Mouse (Mus musculus): ENCODE measurements around the gene Zfp398.

Zfp398 gene

DNA sequence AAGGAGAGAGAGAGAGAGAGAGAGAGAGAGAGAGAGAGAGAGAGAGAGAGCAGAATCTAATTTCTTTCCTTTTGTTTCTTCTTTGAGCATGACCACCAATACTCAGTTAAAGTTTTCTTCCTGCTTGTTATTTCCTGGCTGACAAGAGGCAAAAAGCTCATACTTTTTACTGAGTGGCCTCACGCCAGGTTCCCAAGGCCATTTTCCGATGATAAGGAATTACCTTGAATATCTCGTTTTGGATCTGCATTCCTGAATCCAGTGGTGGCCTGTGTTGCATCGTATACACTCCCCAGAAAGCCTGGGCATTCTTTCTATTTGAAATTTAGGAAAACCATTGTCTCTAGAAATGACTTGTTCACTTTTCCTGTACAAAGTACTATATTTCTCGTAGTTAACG lies 64.0 kb downstream of the Zfp398 start:
- DNase-seq (ENCODE audit: low read depth, low spot score): no peak

- DNase-seq (ENCODE audit: low read depth, low spot score): no peak
These were observed 68.1 kb downstream of the Zfp398 start for GRCm38 (mm10) chr6:47903587-47903986.

DNA sequence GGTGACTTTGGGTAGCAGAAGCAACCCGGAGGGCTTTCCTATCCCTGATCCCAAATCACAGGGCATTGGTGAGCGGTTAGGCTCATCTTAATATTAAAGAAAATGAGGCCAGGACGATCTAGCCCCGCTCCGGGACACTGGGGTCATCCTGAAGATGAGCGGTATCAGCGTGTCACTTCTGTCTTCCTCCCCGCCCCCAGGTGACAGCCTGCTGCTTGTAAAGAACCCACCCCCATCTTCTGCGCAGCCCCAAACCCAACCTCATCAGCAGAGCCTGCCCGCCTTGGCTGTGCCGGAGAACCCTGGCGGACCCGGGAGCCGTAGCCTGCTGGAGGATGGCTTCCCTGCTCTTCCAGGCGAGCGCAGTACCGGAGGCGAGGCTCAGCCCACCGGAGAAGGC lies 68.9 kb downstream of the Zfp398 start:
- no peak for DNase-seq (ENCODE audit: low read depth, low spot score)

DNA sequence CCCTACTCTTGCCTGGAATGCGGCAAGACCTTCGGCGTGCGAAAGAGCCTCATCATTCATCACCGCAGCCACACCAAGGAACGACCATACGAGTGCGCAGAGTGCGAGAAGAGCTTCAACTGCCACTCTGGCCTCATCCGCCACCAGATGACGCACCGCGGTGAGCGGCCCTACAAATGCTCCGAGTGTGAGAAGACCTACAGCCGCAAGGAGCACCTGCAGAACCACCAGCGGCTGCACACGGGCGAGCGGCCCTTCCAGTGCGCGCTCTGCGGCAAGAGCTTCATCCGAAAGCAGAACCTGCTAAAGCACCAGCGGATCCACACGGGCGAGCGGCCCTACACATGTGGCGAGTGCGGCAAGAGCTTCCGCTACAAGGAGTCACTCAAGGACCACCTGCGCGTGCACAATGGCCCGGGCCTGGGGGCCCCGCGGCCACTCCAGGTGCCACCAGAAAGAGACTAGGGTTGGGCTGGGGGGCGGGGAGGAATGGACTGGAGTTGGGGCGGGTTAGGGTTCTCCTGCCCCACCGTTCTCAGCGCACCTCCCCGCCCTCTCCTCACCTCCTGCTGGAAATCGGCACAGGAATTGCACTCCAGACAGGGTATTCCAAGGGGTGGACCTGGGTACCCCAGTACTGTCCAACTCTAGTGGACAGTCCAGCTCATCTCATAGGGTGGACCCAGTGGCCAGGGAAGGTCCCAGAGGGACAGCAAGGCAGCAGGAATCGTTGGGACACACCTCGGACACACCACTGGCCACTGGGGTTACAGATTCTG lies 69.6 kb downstream of the Zfp398 start:
- DNase-seq (ENCODE audit: low read depth, low spot score): peak; percentile 7

- DNase-seq (ENCODE audit: low read depth, low spot score): no peak
These were observed 70.9 kb downstream of the Zfp398 start for GRCm38 (mm10) chr6:47906326-47906725.

- DNase-seq (ENCODE audit: low read depth, low spot score): no peak
These were observed 73.5 kb downstream of the Zfp398 start for GRCm38 (mm10) chr6:47909007-47909406.

- no peak for DNase-seq (ENCODE audit: low read depth, low spot score)
These were observed 76.2 kb downstream of the Zfp398 start for GRCm38 (mm10) chr6:47911650-47912049.

GRCm38 (mm10) chr6:47912991-47913390 lies 77.5 kb downstream of the Zfp398 start:
- DNase-seq (ENCODE audit: low read depth, low spot score): no peak

- DNase-seq (ENCODE audit: low read depth, low spot score): no peak
These were observed 81.6 kb downstream of the Zfp398 start for GRCm38 (mm10) chr6:47917051-47917450.

- DNase-seq (ENCODE audit: low read depth, low spot score): no peak
These were observed 83.4 kb downstream of the Zfp398 start for GRCm38 (mm10) chr6:47918768-47919274.

DNA sequence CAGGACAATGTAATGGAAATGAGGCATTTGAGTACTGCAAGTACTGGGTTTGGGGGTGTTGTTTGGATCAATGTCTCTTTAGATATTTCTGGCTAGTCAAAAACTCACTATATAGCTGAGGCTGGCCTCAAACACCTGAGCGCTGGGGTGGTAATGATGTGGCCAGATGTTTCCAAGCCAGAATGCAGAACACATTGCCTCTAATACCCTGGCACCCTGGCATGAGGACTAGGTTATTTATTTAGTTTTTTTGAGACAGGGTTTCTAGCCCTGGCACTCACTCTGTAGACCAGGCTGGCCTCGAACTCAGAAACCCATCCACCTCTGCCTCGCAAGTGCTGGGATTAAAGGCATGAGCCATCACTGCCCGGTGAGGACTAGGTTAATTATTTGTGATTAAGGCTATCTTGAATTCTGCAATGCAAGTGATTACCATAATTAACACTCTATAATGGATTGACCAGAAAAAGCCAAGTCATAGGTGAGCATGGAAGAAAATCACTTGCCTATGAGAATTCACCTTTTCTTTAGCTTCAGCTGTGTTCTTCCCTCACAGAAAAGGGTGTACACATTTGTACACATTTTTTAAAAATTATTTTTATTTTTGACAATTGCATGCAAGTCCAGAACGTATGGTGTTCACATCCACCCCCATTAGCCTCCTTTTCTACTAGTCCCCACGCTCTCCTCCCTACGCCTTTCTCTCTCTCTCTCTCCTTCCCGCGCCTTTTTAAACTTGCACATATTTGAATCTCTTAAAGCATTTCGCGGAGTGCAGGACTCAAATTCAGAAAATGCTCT lies 84.4 kb downstream of the Zfp398 start:
- no peak for DNase-seq (ENCODE audit: low read depth, low spot score)

DNA sequence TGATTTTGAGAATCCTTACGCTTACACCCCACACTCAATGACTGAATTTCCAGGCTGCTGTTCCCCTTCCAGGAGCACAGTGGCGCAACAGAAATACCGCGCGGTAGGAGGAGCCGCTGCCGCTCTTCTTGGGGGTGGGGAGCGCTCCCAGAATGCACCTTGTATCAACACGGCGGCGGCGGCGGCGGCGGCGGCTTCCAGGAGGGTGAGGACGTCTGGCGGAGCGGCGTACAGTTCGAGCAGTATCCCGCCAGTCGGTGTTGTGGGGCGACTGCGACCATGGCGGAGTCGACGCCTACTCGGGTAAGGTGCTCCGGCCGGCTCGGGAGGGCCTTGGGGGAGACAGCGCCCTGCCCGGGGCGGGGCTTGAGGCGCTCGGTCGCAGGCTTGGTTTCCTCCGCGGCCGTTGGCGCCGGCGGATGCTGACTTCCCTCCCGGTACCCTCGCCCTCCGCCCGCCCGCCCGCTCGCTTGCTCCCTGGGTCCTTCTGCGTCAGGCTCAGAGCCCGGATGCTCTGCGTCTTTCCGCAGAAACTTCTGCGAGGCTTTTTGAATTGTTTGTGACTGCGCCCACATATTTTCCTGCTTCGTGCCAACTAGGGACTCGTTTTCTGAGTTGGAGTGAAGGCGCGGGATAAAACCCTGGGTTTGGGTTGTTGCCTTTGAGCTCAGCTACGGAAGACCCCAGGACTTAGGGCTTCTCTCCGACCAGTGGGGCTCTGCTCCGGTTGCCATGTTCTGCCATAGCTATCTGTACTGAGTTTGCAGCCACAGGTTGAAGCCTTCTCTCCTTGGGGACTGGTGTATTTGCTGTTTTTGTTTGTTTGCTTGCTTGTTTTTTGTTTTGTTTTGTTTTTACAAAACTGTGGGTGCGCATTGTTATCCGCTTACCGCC lies 85.2 kb downstream of the Zfp398 start, which contains the start of gene Zfp212:
Gene Zfp212 (plus strand): TSS at position 30 of the 894 bp plus-strand sequence.
- peak; percentile 89 for DNase-seq (ENCODE audit: low read depth, low spot score)

All from mesoderm, embryonic 11.5 days (tissue).